Mouse (Mus musculus): Measurements from ENCODE around the gene Cdkn2aip. TPM values are rescaled to one million over a fixed set of nuclear protein-coding genes. Genes with fewer than 3 reads are reported as not detected.
A peak's percentile ranks its signal among the peaks of the same experiment; 100 is the strongest.

Cdkn2aip gene
- polyA plus RNA-seq (2012; rRNA removed) = 8.8 and 18.5 TPM in 2 replicates

DNA sequence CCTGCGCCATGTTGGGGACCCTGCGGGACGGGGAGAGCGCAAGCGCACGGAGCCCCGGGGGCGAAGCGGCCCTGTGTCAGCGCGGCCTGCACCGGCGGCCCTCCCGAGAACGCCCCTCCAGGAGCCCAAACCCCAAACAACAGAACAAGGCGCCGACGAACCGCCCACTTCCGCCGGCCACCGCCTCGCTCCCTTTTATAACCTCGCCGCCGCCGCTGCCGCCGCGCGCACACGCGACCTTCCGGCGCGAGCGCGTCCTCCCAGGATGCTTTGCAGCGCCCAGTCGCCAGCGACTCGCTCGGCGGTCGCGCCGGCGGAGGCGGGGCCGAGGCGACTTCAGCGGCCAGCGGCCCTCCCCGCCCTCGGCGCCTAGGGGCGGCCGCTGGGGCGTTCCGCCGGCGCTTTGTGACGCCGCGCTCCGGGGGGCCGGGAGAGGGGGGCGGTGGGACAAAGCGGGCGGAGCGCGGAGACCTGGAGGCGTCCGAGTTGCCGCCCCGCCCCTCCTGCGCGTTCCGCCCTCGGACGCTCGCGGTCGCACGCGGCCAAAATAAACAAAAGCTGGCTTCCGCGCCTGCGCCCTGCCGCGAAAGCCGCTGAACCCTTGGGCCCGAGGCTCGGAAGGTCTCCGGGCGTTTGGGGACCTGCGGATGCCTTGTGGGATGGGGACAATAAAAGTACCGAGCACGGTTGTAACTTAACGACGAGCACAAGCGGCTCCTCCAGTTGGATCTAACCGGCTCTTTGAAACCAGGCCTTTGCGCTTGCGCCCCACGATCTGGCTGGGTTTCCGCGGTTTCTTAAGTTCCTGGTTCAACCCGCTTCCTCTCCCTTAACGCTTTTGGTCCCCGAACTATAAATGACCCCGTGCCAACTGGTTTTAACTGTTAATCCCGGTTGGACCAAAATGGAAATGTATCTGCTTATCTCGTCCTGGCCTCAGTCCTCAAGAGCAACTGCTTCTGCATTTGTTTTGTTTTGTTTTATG is at the start of gene Cdkn2aip:
Cdkn2aip (minus strand) TSS at position 172 of the 985 bp plus-strand sequence.
- Histone ChIP-seq H3K36me3 (ENCODE audit: control insufficient read depth, insufficient read depth, low read length) (peaks cover 16% of the 10 kb centered on the region), H3K4me1 (ENCODE audit: control insufficient read depth, insufficient read depth, insufficient read length, low read length) (peaks cover 6% of the 10 kb centered on the region; the same call in 1 of the 2 replicates), H3K27me3 (ENCODE audit: control insufficient read depth, insufficient read depth, low read length) (no peaks in the 10 kb centered on the region), H3K4me3 (ENCODE audit: low read depth, low read length) (peak within 1 kb of the TSS; percentile 95), H3K27ac (ENCODE audit: insufficient read depth, low read depth, low read length) (peak within 1 kb of the TSS; percentile 96)
- WGBS = under 1% methylated on average over 114 of the region's 114 CpGs
- no peak for TF ChIP-seq CTCF (IDR thresholded peaks at IDR 0.05; ENCODE audit: extremely low read depth, insufficient read length, insufficient replicate concordance, low read depth, low read length)
- peak; percentile 94 for TF ChIP-seq POLR2A (IDR thresholded peaks at IDR 0.05; ENCODE audit: low read depth, low read length)

DNA sequence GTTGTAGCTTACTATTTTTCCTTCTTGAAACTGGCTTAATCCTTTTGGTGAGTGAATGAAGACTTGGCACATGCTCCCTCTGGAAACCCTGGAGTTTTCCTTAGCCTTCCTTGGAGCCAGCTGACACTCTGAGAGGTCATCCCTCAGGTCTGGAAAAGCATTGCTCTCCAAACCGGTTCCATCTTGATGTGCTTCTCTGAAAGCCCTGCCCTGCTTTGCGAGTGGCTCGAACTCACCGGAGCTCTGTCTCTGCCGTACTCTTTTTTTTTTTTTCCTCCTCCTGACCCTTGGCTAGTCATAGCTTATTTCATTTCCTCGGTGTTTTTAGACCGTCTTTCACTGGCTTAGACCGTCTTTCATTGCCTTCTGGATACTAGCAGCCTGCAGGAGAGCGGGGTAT is 49.5 kb upstream of the Cdkn2aip start:
- WGBS = 34% methylated on average over 9 of the region's 9 CpGs
- Histone ChIP-seq H3K27ac (ENCODE audit: insufficient read depth, low read depth, low read length) (no peak overlapping the region), H3K36me3 (ENCODE audit: control insufficient read depth, insufficient read depth, low read length) (no peaks in the 10 kb centered on the region), H3K27me3 (ENCODE audit: control insufficient read depth, insufficient read depth, low read length) (no peaks in the 10 kb centered on the region), H3K4me3 (ENCODE audit: low read depth, low read length) (no peak overlapping the region), H3K4me1 (ENCODE audit: control insufficient read depth, insufficient read depth, insufficient read length, low read length) (peaks cover 4% of the 10 kb centered on the region; the same call in 1 of the 2 replicates)
- no peak for TF ChIP-seq POLR2A (IDR thresholded peaks at IDR 0.05; ENCODE audit: low read depth, low read length)
- TF ChIP-seq CTCF (IDR thresholded peaks at IDR 0.05; ENCODE audit: extremely low read depth, insufficient read length, insufficient replicate concordance, low read depth, low read length) = no peak

DNA sequence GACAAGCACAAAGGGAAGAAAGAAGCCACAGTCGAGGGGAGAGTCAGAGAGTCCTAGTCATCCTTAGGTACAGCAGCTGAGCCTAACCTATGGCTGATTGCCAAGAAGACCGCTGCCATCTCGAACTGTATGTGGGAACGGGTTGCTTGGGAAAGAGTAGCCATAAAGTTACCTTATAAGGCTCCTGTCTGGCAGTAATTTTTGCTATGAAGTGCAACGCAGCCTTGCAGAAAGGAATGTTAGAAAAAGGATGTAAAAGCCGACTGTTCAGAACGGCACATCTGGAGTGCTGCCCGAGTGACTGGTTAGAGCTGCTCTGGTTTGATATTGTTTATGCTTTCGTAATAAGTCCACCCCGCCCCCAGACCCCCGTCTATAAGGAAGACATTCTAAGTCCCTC is 47.0 kb upstream of the Cdkn2aip start:
- Histone ChIP-seq H3K27ac (ENCODE audit: insufficient read depth, low read depth, low read length) (no peak overlapping the region), H3K4me3 (ENCODE audit: low read depth, low read length) (no peak overlapping the region), H3K36me3 (ENCODE audit: control insufficient read depth, insufficient read depth, low read length) (no peaks in the 10 kb centered on the region), H3K4me1 (ENCODE audit: control insufficient read depth, insufficient read depth, insufficient read length, low read length) (peaks cover 4% of the 10 kb centered on the region; the same call in 1 of the 2 replicates), H3K27me3 (ENCODE audit: control insufficient read depth, insufficient read depth, low read length) (no peaks in the 10 kb centered on the region)
- TF ChIP-seq POLR2A (IDR thresholded peaks at IDR 0.05; ENCODE audit: low read depth, low read length) = no peak
- TF ChIP-seq CTCF (IDR thresholded peaks at IDR 0.05; ENCODE audit: extremely low read depth, insufficient read length, insufficient replicate concordance, low read depth, low read length) = no peak
- WGBS = 43% methylated on average over 11 of the region's 11 CpGs

DNA sequence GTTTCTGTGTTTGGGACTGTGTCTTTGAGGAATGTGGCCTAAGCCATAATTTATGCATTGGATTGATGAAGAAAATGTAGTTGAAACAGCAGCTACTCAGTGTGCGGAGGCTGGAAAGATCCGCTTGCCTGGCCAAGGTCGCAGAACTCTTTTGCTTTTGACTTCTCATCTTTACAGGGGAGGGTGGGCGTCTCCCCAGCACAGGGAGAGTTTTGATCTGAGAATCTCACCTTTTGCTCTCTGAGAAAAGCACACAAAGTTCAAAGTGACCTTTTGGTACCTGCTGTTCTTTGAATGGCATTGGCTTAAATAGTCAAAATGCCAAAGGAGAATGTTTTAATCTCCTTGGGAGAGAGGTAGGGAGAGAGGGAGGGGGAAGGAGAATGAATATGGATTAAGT is 46.5 kb upstream of the Cdkn2aip start:
- H3K4me1 ChIP-seq (ENCODE audit: control insufficient read depth, insufficient read depth, insufficient read length, low read length) = peaks cover 4% of the 10 kb centered on the region; the same call in 1 of the 2 replicates
- no peaks in the 10 kb centered on the region for H3K27me3 ChIP-seq (ENCODE audit: control insufficient read depth, insufficient read depth, low read length)
- no peak overlapping the region for H3K27ac ChIP-seq (ENCODE audit: insufficient read depth, low read depth, low read length)
- TF ChIP-seq POLR2A (IDR thresholded peaks at IDR 0.05; ENCODE audit: low read depth, low read length) (no peak), CTCF (IDR thresholded peaks at IDR 0.05; ENCODE audit: extremely low read depth, insufficient read length, insufficient replicate concordance, low read depth, low read length) (no peak)
- WGBS = 73% methylated on average over 4 of the region's 4 CpGs
- H3K4me3 ChIP-seq (ENCODE audit: low read depth, low read length) = no peak overlapping the region
- H3K36me3 ChIP-seq (ENCODE audit: control insufficient read depth, insufficient read depth, low read length) = no peaks in the 10 kb centered on the region

DNA sequence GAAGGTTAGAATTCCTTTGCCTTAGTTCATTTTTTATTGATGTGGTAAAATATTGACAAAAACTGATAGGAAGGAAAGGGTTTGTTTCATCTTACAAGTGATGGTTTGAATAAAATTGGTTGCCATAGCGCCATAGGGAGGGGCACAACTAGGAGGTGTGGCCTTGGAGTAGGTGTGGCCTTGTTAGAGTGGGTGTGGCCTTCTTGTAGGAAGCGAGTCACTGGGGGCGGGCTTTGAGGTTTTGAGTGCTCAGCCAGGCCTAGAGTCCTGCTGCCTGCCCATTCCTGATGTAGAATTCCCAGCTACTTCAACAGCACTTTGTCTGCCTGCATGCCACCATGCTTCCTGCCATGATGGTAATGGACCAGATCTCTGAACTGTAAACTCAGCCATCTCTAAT is 39.4 kb upstream of the Cdkn2aip start:
- H3K4me1 ChIP-seq (ENCODE audit: control insufficient read depth, insufficient read depth, insufficient read length, low read length) = 0 out of 2 replicates have a peak, but pooled peaks cover 1% of the 10 kb centered on the region
- H3K27me3 ChIP-seq (ENCODE audit: control insufficient read depth, insufficient read depth, low read length) = no peaks in the 10 kb centered on the region
- no peak overlapping the region for H3K4me3 ChIP-seq (ENCODE audit: low read depth, low read length)
- H3K36me3 ChIP-seq (ENCODE audit: control insufficient read depth, insufficient read depth, low read length) = no peaks in the 10 kb centered on the region
- no peak overlapping the region for H3K27ac ChIP-seq (ENCODE audit: insufficient read depth, low read depth, low read length)
- TF ChIP-seq CTCF (IDR thresholded peaks at IDR 0.05; ENCODE audit: extremely low read depth, insufficient read length, insufficient replicate concordance, low read depth, low read length) (no peak), POLR2A (IDR thresholded peaks at IDR 0.05; ENCODE audit: low read depth, low read length) (no peak)
- 88% methylated on average over 3 of the region's 3 CpGs for WGBS

DNA sequence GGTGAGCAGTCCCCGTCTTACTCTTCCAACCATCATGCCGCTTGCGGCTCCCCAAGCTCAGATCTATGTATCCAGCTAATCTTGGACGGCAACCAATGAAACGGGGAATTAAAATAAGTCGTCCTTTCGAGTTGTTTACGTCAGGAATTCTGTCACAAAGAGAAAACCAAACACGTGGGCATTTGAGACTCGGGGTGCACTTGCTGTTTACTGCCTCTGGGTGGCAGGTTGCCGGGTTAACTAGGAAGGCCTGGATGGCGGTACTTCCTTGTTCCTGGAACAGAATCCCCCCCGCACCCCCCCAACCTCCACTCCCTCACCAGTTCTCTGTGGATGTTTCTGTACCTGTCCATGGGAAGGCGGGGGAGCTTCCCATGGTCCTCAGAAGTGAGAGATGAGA is 36.4 kb upstream of the Cdkn2aip start:
- 43% methylated on average over 14 of the region's 14 CpGs for WGBS
- no peaks in the 10 kb centered on the region for H3K27me3 ChIP-seq (ENCODE audit: control insufficient read depth, insufficient read depth, low read length)

DNA sequence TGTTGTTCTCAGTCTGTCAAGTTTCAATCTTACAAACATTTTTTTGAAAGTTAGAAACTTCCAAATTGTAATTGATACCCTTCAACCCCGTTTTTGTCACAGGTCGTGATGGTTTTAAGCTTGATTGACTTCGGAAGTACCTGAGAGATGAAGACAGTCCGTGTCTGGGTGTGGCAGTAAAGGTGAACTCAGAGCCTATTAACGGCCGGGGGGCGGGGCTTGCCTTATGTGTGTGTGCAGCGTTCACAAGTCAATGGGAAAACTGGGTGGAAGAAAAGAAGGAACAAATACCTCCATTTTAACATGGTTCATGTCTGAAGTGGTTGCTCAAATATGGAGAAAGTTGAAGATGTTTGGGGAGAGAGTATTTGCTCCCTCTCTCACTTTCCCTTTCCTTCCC is 35.8 kb upstream of the Cdkn2aip start:
- Histone ChIP-seq H3K27ac (ENCODE audit: insufficient read depth, low read depth, low read length) (no peak overlapping the region), H3K4me1 (ENCODE audit: control insufficient read depth, insufficient read depth, insufficient read length, low read length) (0 out of 2 replicates have a peak, but pooled peaks cover 1% of the 10 kb centered on the region), H3K36me3 (ENCODE audit: control insufficient read depth, insufficient read depth, low read length) (no peaks in the 10 kb centered on the region), H3K27me3 (ENCODE audit: control insufficient read depth, insufficient read depth, low read length) (no peaks in the 10 kb centered on the region), H3K4me3 (ENCODE audit: low read depth, low read length) (peak overlapping the region; percentile 23; the same call in 1 of the 2 replicates)
- WGBS = 30% methylated on average over 8 of the region's 8 CpGs
- TF ChIP-seq CTCF (IDR thresholded peaks at IDR 0.05; ENCODE audit: extremely low read depth, insufficient read length, insufficient replicate concordance, low read depth, low read length) (no peak), POLR2A (IDR thresholded peaks at IDR 0.05; ENCODE audit: low read depth, low read length) (no peak)

More for the DNA sequence above, 36.4 kb upstream of the Cdkn2aip start:
- Histone ChIP-seq H3K36me3 (ENCODE audit: control insufficient read depth, insufficient read depth, low read length) (no peaks in the 10 kb centered on the region), H3K4me3 (ENCODE audit: low read depth, low read length) (peak overlapping the region; percentile 23), H3K27ac (ENCODE audit: insufficient read depth, low read depth, low read length) (no peak overlapping the region), H3K4me1 (ENCODE audit: control insufficient read depth, insufficient read depth, insufficient read length, low read length) (0 out of 2 replicates have a peak, but pooled peaks cover 1% of the 10 kb centered on the region)
- TF ChIP-seq POLR2A (IDR thresholded peaks at IDR 0.05; ENCODE audit: low read depth, low read length) (no peak), CTCF (IDR thresholded peaks at IDR 0.05; ENCODE audit: extremely low read depth, insufficient read length, insufficient replicate concordance, low read depth, low read length) (peak; percentile 11; the same call in 1 of the 2 replicates)

All from small intestine, adult 2 months (tissue).